Mouse (Mus musculus): ENCODE results near the gene M1ap. TPM values are rescaled to one million over a fixed set of nuclear protein-coding genes. Genes with fewer than 3 reads are reported as not detected.

Gene M1ap
- total and polyA plus RNA-seq, 3 experiments = 2.4 to 6.4 (median 3.9) TPM

DNA sequence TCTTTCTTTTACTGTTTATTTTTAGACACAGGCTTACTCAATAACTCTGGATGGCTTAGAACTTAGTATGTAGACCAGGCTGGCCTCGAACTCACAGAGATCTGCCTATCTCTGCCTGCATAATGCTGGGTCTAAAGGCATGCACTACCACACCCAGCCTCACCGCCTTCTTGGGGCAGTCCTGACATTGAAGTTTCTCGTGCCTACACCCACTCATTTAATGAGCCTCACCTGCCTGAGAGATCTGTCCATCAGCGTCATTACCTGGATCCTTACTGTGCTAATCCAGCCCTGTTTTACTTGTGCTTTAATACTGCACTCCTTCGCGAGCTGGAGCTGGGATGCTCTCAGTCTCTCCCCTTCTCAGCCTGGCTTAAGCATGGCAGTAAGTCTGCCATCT, 65.1 kb downstream of the M1ap start:
- H3K4me2 ChIP-seq (ENCODE audit: insufficient read depth, low read depth, poor library complexity, severe bottlenecking) = no peak overlapping the region
- no peak overlapping the region for H3K9ac ChIP-seq (ENCODE audit: insufficient read depth, low read depth)
- DNase-seq (ENCODE audit: extremely low read depth) = no peak
- H3K36me3 ChIP-seq (replicated peaks in 1 of 2; ENCODE audit: control insufficient read depth in 1 of 2, insufficient read depth in 1 of 2, low read length in 1 of 2) = no peaks in the 10 kb centered on the region
- no peak overlapping the region for H3K4me3 ChIP-seq (replicated peaks in 1 of 3; ENCODE audit: low read depth in 2 of 3, low read length in 2 of 3, poor library complexity in 1 of 3)
- dilution Hi-C loops (cut with MboI; ENCODE audit: extremely low pct_ligation_motif_present, extremely low pct_unique_long_range_greater_than_20kb, low sequenced_read_pairs) = no loop called here
- no peak overlapping the region for H3K27ac ChIP-seq (ENCODE audit: insufficient read depth, low read depth)
- in situ Hi-C loops (cut with MboI; ENCODE audit: low pct_ligation_motif_present, low pct_unique_long_range_greater_than_20kb, low sequenced_read_pairs) = no loop called here
- H3K9me3 ChIP-seq (replicated peaks; ENCODE audit: low read length) = peaks cover 3% of the 10 kb centered on the region
- H3K79me2 ChIP-seq (replicated peaks; ENCODE audit: control insufficient read depth, extremely low read depth, insufficient read depth, poor library complexity, severe bottlenecking) = no peaks in the 10 kb centered on the region
- no peak for TF ChIP-seq IRF4 (IDR thresholded peaks at IDR 0.05; ENCODE audit: low read depth, low read length)
- no peak for TF ChIP-seq EP300 (IDR thresholded peaks at IDR 0.05; ENCODE audit: low read length)
- no peak for TF ChIP-seq POLR2AphosphoS2 (IDR thresholded peaks at IDR 0.05; ENCODE audit: low read depth, low read length)
- TF ChIP-seq JUN (IDR thresholded peaks at IDR 0.05; ENCODE audit: insufficient read depth, low read depth, low read length) = no peak
- no peak for TF ChIP-seq HCFC1 (IDR thresholded peaks at IDR 0.05; ENCODE audit: low read depth, low read length)
- TF ChIP-seq KAT2A (IDR thresholded peaks at IDR 0.05; ENCODE audit: insufficient replicate concordance, low read length) = no peak
- no peak for TF ChIP-seq RAD21 (IDR thresholded peaks at IDR 0.05; ENCODE audit: low read depth, low read length)
- no peak for TF ChIP-seq GABPA (IDR thresholded peaks at IDR 0.05; ENCODE audit: insufficient replicate concordance, low read depth, low read length)
- TF ChIP-seq SMC3 (IDR thresholded peaks at IDR 0.05; ENCODE audit: low read depth, low read length) = no peak
- TF ChIP-seq ZC3H11A (IDR thresholded peaks at IDR 0.05; ENCODE audit: low read depth, low read length) = no peak
- no peak for TF ChIP-seq CTCF (conservative IDR thresholded peaks at IDR 0.05 in 1 of 2, IDR thresholded peaks at IDR 0.05 in 1 of 2; ENCODE audit: low read depth in 2 of 2, low read length in 2 of 2)
- TF ChIP-seq BHLHE40 (IDR thresholded peaks at IDR 0.05; ENCODE audit: low read depth, low read length) = no peak
- no peak for TF ChIP-seq PAX5 (IDR thresholded peaks at IDR 0.05; ENCODE audit: low read length)
- no peak for TF ChIP-seq ELF1 (IDR thresholded peaks at IDR 0.05; ENCODE audit: low read depth, low read length)
- peaks cover 4 to 76% of the 10 kb centered on the region in 2 experiments; a peak in 3 of 4 replicates for H3K4me1 ChIP-seq (ENCODE audit: control insufficient read depth in 1 of 2, insufficient read depth in 2 of 2)
- no peaks in the 10 kb centered on the region for H3K27me3 ChIP-seq (replicated peaks)

DNA sequence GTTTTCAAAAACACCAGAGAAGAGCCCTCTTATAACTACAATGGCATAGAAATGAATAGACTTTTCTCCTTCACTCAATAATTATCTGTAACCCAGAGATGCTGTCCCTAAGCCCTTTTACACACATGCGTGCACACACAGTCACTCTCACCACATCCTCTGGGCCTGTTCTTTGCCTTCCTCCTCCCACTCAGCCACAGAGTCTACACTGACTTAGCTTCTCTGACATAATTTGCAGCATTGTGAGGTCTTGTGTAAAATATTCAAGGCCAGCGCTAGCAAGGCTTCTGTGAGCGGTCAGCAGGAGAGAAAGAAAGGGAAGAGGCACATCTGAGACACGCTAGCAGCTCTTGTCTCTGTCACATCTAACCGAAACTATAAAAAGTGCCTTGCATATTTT, 66.7 kb downstream of the M1ap start:
- Histone ChIP-seq H3K27ac (ENCODE audit: insufficient read depth, low read depth) (no peak overlapping the region), H3K4me2 (ENCODE audit: insufficient read depth, low read depth, poor library complexity, severe bottlenecking) (no peak overlapping the region), H3K9me3 (replicated peaks; ENCODE audit: low read length) (peaks cover 3% of the 10 kb centered on the region), H3K9ac (ENCODE audit: insufficient read depth, low read depth) (no peak overlapping the region), H3K36me3 (replicated peaks in 1 of 2; ENCODE audit: control insufficient read depth in 1 of 2, insufficient read depth in 1 of 2, low read length in 1 of 2) (no peaks in the 10 kb centered on the region), H3K4me3 (replicated peaks in 1 of 3; ENCODE audit: low read depth in 2 of 3, low read length in 2 of 3, poor library complexity in 1 of 3) (no peak overlapping the region), H3K4me1 (ENCODE audit: control insufficient read depth in 1 of 2, insufficient read depth in 2 of 2) (peaks cover 3 to 82% of the 10 kb centered on the region in 2 experiments; a peak in 3 of 4 replicates), H3K27me3 (replicated peaks) (no peaks in the 10 kb centered on the region), H3K79me2 (replicated peaks; ENCODE audit: control insufficient read depth, extremely low read depth, insufficient read depth, poor library complexity, severe bottlenecking) (no peaks in the 10 kb centered on the region)
- TF ChIP-seq MXI1 (IDR thresholded peaks at IDR 0.05; ENCODE audit: low read depth, low read length) (no peak), HCFC1 (IDR thresholded peaks at IDR 0.05; ENCODE audit: low read depth, low read length) (no peak), CHD2 (IDR thresholded peaks at IDR 0.05; ENCODE audit: low read length) (no peak), MAZ (IDR thresholded peaks at IDR 0.05; ENCODE audit: low read depth, low read length) (no peak), SIN3A (IDR thresholded peaks at IDR 0.05; ENCODE audit: low read length) (no peak), CTCF (conservative IDR thresholded peaks at IDR 0.05 in 1 of 2, IDR thresholded peaks at IDR 0.05 in 1 of 2; ENCODE audit: low read depth in 2 of 2, low read length in 2 of 2) (no peak), SMC3 (IDR thresholded peaks at IDR 0.05; ENCODE audit: low read depth, low read length) (no peak), ZKSCAN1 (IDR thresholded peaks at IDR 0.05; ENCODE audit: borderline replicate concordance, low read depth, low read length) (no peak), RAD21 (IDR thresholded peaks at IDR 0.05; ENCODE audit: low read depth, low read length) (no peak), ZNF384 (IDR thresholded peaks at IDR 0.05; ENCODE audit: low read depth, low read length) (no peak), NRF1 (IDR thresholded peaks at IDR 0.05; ENCODE audit: low read depth, low read length) (no peak), MAX (IDR thresholded peaks at IDR 0.05; ENCODE audit: low read length) (no peak), GABPA (IDR thresholded peaks at IDR 0.05; ENCODE audit: insufficient replicate concordance, low read depth, low read length) (no peak), TBP (conservative IDR thresholded peaks at IDR 0.05; ENCODE audit: low read depth, low read length) (no peak), MYC (IDR thresholded peaks at IDR 0.05; ENCODE audit: low read depth, low read length) (0 out of 2 replicates have a peak, but pooled peaks have one; percentile 22), ETS1 (conservative IDR thresholded peaks at IDR 0.05; ENCODE audit: low read depth, low read length) (0 out of 2 replicates have a peak, but pooled peaks have one; percentile 23), EP300 (IDR thresholded peaks at IDR 0.05; ENCODE audit: low read length) (0 out of 2 replicates have a peak, but pooled peaks have one; percentile 16), PAX5 (IDR thresholded peaks at IDR 0.05; ENCODE audit: low read length) (no peak), CHD1 (IDR thresholded peaks at IDR 0.05; ENCODE audit: low read depth, low read length) (no peak), TCF12 (IDR thresholded peaks at IDR 0.05; ENCODE audit: low read depth, low read length) (no peak), MEF2A (IDR thresholded peaks at IDR 0.05; ENCODE audit: borderline replicate concordance, low read depth, low read length) (no peak), POLR2AphosphoS2 (IDR thresholded peaks at IDR 0.05; ENCODE audit: low read depth, low read length) (no peak), ELF1 (IDR thresholded peaks at IDR 0.05; ENCODE audit: low read depth, low read length) (no peak), BHLHE40 (IDR thresholded peaks at IDR 0.05; ENCODE audit: low read depth, low read length) (peak; percentile 25; the same call in 1 of the 2 replicates)
- in situ Hi-C loops (cut with MboI; ENCODE audit: low pct_ligation_motif_present, low pct_unique_long_range_greater_than_20kb, low sequenced_read_pairs) = no loop called here
- dilution Hi-C loops (cut with MboI; ENCODE audit: extremely low pct_ligation_motif_present, extremely low pct_unique_long_range_greater_than_20kb, low sequenced_read_pairs) = no loop called here
- peak; percentile 58 for DNase-seq (ENCODE audit: extremely low read depth)

All from CH12.LX (cell line).